Mouse (Mus musculus) liver, postnatal 0 days (tissue): ENCODE data around the gene Elf1. TPM values are rescaled to one million over a fixed set of nuclear protein-coding genes. Genes with fewer than 3 reads are reported as not detected.
"Not testable (repeated sequence)": the region's sequence is repeated elsewhere in the genome, so short reads cannot be mapped to it uniquely, and the experiment has no call there.

Source experiments
- ATAC-seq: fragments of 200-750 bp; cut with Nextera tagmentation; 2 replicates; pipeline ENCODE4 v1.8.0; 2017; ENCODE audit warnings: mild to moderate bottlenecking, moderate library complexity
- DNase-seq: peaks from one replicate; pipeline ENCODE4 v3.0.0-alpha.2; 2016
- H3K27ac ChIP-seq: fragments of 300-500 bp; sonication (generic); 2 replicates; pipeline ENCODE4 v1.5.1; 2014; ENCODE audit warnings: antibody characterized with exemption, moderate library complexity, mild to moderate bottlenecking, low read depth
- H3K27me3 ChIP-seq: fragments of 300-500 bp; sonication (generic); 2 replicates; pipeline ENCODE4 v1.6.1; 2014; ENCODE audit warnings: low read length, control low read depth, mixed read lengths; ENCODE audit not compliant: insufficient read depth
- H3K36me3 ChIP-seq: fragments of 300-500 bp; sonication (generic); replicated peaks from 2 replicates; pipeline ENCODE4 v1.6.1; 2014; ENCODE audit warnings: mild to moderate bottlenecking, control low read depth, low read length, moderate library complexity, mixed read lengths; ENCODE audit not compliant: insufficient read depth
- H3K4me1 ChIP-seq: fragments of 300-500 bp; sonication (generic); 2 replicates; pipeline ENCODE4 v1.6.1; 2014; ENCODE audit warnings: antibody characterized with exemption, mild to moderate bottlenecking, control low read depth; ENCODE audit not compliant: insufficient read depth
- H3K4me2 ChIP-seq: fragments of 300-500 bp; sonication (generic); 2 replicates; pipeline ENCODE4 v1.6.1; 2014; ENCODE audit warnings: low read depth, mild to moderate bottlenecking, low read length, moderate library complexity, mixed read lengths
- H3K4me3 ChIP-seq: fragments of 300-500 bp; sonication (generic); 2 replicates; pipeline ENCODE4 v1.5.1; 2014; ENCODE audit warnings: low read depth, low read length
- H3K9ac ChIP-seq: fragments of 300-500 bp; sonication (generic); replicated peaks from 2 replicates; pipeline ENCODE4 v1.6.1; 2014; ENCODE audit warnings: mild to moderate bottlenecking, moderate library complexity
- H3K9me3 ChIP-seq: fragments of 300-500 bp; sonication (generic); 2 replicates; pipeline ENCODE4 v1.6.1; 2016; ENCODE audit warnings: mild to moderate bottlenecking, control low read depth, low read length, mixed read lengths
- CTCF ChIP-seq: sonication (generic); IDR thresholded peaks from 2 replicates; pipeline ENCODE4 v1.5.1; 2016; ENCODE audit warnings: antibody characterized with exemption, low read depth
- EP300 ChIP-seq: IDR thresholded peaks from 2 replicates; pipeline ENCODE4 v1.6.1; 2016; ENCODE audit warnings: antibody characterized with exemption, low read depth, mild to moderate bottlenecking
- WGBS: fragments of 180-500 bp; shearing (Covaris S2); extraction: QIAGEN DNeasy Blood & Tissue Kit; methylation state at CpG from one replicate; pipeline ENCODE4 v1.1.7; 2014; ENCODE audit not compliant: insufficient replicate concordance; 5-methylcytosine and 5-hydroxymethylcytosine counted together
- polyA plus RNA-seq: library from polyadenylated mRNA; unstranded; fragments of >200 nt; fragmentation: Nextera tagmentation; extraction: Ambion mirVana; gene quantifications from 2 replicates; pipeline ENCODE4 v1.2.1, GENCODE M21; 2015

Elf1 gene
- polyA plus RNA-seq, 1 experiment from 2014 or later: 11.0 TPM

- WGBS: 68% methylated on average over 8 of the region's 8 CpGs
- no peak for DNase-seq
- H3K36me3 ChIP-seq: peaks cover 8% of the 10 kb centered on the region
- no peak overlapping the region for H3K4me2 ChIP-seq
- no peak for TF ChIP-seq CTCF
- TF ChIP-seq EP300: no peak
- no peak overlapping the region for H3K9ac ChIP-seq
- H3K4me3 ChIP-seq: no peak overlapping the region
- peaks cover 52% of the 10 kb centered on the region for H3K4me1 ChIP-seq
- ATAC-seq: no peak
- no peaks in the 10 kb centered on the region for H3K27me3 ChIP-seq
- peak overlapping the region; percentile 82 for H3K27ac ChIP-seq
- no peaks in the 10 kb centered on the region for H3K9me3 ChIP-seq
These were observed 51.2 kb downstream of the Elf1 start for GRCm38 (mm10) chr14:79532036-79532776.

GRCm38 (mm10) chr14:79533350-79533749, 52.4 kb downstream of the Elf1 start:
- peaks cover 56% of the 10 kb centered on the region for H3K4me1 ChIP-seq
- peaks cover 10% of the 10 kb centered on the region for H3K36me3 ChIP-seq
- no peaks in the 10 kb centered on the region for H3K27me3 ChIP-seq
- WGBS: 28% methylated on average over 1 of the region's 1 CpGs
- DNase-seq (no peak), ATAC-seq (peak; percentile 59)
- H3K9ac ChIP-seq: no peak overlapping the region
- H3K27ac ChIP-seq: peak overlapping the region; percentile 82
- no peaks in the 10 kb centered on the region for H3K9me3 ChIP-seq
- peak overlapping the region; percentile 52 for H3K4me2 ChIP-seq
- H3K4me3 ChIP-seq: no peak overlapping the region
- TF ChIP-seq EP300 (peak; percentile 83), CTCF (no peak)

GRCm38 (mm10) chr14:79534206-79534605, 53.2 kb downstream of the Elf1 start:
- 64% methylated on average over 3 of the region's 3 CpGs for WGBS
- ATAC-seq (no peak), DNase-seq (no peak)
- Histone ChIP-seq H3K9me3 (no peaks in the 10 kb centered on the region), H3K9ac (no peak overlapping the region), H3K36me3 (peaks cover 16% of the 10 kb centered on the region), H3K4me2 (no peak overlapping the region), H3K4me3 (no peak overlapping the region), H3K4me1 (peaks cover 59% of the 10 kb centered on the region), H3K27me3 (no peaks in the 10 kb centered on the region), H3K27ac (peak overlapping the region; percentile 82; the same call in 1 of the 2 replicates)
- no peak for TF ChIP-seq CTCF
- no peak for TF ChIP-seq EP300

DNA sequence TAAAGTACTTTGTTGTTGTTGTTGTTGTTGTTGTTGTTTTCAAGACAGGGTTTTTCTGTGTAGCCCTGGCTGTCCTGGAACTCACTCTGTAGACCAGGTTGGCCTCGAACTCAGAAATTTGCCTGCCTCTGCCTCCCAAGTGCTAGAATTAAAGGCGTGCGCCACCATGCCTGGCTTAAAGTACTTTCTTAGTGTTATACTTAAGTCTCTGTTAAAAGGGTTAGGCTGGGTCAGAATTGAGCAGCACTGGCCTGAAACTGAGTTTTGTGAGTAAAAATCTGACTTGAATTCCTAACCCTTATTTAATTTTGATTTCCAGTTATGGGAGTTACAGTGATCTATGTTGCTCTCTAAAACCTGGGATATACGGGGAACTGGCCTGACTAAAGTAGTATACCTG, 53.7 kb downstream of the Elf1 start:
- WGBS: 70% methylated on average over 4 of the region's 4 CpGs
- DNase-seq: peak; percentile 6
- Histone ChIP-seq H3K27ac (peak overlapping the region; percentile 53), H3K4me1 (peaks cover 58% of the 10 kb centered on the region), H3K36me3 (peaks cover 16% of the 10 kb centered on the region)
- not testable (repeated sequence) for H3K4me3 ChIP-seq, H3K9me3 ChIP-seq, H3K27me3 ChIP-seq, H3K4me2 ChIP-seq, ATAC-seq, H3K9ac ChIP-seq

DNA sequence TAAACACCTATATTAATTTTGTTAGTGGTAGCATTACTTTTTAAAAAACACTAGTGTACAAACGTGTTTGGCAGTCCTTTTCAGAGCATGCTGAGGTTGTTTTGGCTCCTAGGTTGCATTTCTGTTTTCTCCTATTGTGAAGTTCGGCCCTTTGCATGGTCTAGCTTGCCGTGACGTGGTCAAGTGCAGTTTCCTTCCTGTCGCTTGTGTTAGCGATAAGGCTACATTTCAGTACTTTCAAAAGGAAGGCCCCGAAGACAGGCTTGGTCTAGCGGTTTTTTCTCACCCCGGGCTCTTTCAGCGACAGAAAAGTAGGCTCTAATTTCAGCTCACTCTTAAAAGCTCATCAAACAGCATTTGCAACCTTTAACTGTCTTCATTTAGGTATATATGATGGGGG, 54.3 kb downstream of the Elf1 start:
- WGBS: 27% methylated on average over 10 of the region's 10 CpGs
- ATAC-seq: peak; percentile 43
- DNase-seq: peak; percentile 49
- Histone ChIP-seq H3K36me3 (peaks cover 16% of the 10 kb centered on the region), H3K27me3 (no peaks in the 10 kb centered on the region), H3K4me1 (peaks cover 51% of the 10 kb centered on the region), H3K9ac (peak overlapping the region; percentile 32), H3K27ac (peak overlapping the region; percentile 82), H3K4me3 (peak overlapping the region; percentile 28), H3K4me2 (peak overlapping the region; percentile 64), H3K9me3 (no peaks in the 10 kb centered on the region)
- TF ChIP-seq CTCF (no peak), EP300 (0 out of 2 replicates have a peak, but pooled peaks have one; percentile 34)

DNA sequence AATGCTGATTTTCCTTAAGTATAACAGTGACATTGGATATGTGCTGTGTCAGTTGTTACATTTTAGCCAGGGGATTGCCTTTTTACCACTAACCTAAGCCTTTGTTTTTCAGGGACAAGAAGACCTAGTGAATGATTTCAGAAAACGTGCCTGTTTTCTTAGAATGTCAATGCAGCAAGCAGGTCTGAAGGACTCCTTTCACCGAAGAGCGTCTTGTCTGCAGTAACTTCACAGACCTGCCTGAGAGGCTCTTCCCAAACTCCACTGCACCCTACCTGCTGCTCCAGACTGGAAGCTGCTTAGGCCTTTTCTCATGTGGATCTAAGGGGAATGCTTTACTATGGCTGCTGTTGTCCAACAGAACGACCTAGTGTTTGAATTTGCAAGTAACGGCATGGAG, 55.0 kb downstream of the Elf1 start:
- TF ChIP-seq EP300 (no peak), CTCF (no peak)
- no peaks in the 10 kb centered on the region for H3K9me3 ChIP-seq
- H3K4me3 ChIP-seq: peak overlapping the region; percentile 28
- H3K36me3 ChIP-seq: peaks cover 16% of the 10 kb centered on the region
- ATAC-seq (no peak), DNase-seq (no peak)
- peaks cover 45% of the 10 kb centered on the region for H3K4me1 ChIP-seq
- H3K27me3 ChIP-seq: no peaks in the 10 kb centered on the region
- peak overlapping the region; percentile 64 for H3K4me2 ChIP-seq
- H3K9ac ChIP-seq: peak overlapping the region; percentile 32
- WGBS: 35% methylated on average over 5 of the region's 5 CpGs
- H3K27ac ChIP-seq: peak overlapping the region; percentile 82
